Mouse (Mus musculus): ENCODE data around the gene Washc2.

GRCm38 (mm10) chr6:116238083-116238482 lies 30.2 kb downstream of the Washc2 start:
- TF ChIP-seq CTCF (IDR thresholded peaks at IDR 0.05; ENCODE audit: control insufficient read depth, insufficient read depth, insufficient read length) = no peak
- no peak for TF ChIP-seq MYOG (IDR thresholded peaks at IDR 0.05; ENCODE audit: control insufficient read depth, extremely low read depth, insufficient read length)
- no peak for TF ChIP-seq USF1 (IDR thresholded peaks at IDR 0.05; ENCODE audit: low read depth)
- no peak for TF ChIP-seq CEBPB (IDR thresholded peaks at IDR 0.05; ENCODE audit: low read depth)
- no peak for TF ChIP-seq MAX (IDR thresholded peaks at IDR 0.05)

Measured in C2C12 (cell line).